Mouse (Mus musculus): ENCODE measurements around the gene Ccdc148. TPM values are rescaled to one million over a fixed set of nuclear protein-coding genes. Genes with fewer than 3 reads are reported as not detected.
A peak's percentile ranks its signal among the peaks of the same experiment; 100 is the strongest.

Ccdc148 gene
- polyA plus RNA-seq, 1 experiment: 0.14 TPM

DNA sequence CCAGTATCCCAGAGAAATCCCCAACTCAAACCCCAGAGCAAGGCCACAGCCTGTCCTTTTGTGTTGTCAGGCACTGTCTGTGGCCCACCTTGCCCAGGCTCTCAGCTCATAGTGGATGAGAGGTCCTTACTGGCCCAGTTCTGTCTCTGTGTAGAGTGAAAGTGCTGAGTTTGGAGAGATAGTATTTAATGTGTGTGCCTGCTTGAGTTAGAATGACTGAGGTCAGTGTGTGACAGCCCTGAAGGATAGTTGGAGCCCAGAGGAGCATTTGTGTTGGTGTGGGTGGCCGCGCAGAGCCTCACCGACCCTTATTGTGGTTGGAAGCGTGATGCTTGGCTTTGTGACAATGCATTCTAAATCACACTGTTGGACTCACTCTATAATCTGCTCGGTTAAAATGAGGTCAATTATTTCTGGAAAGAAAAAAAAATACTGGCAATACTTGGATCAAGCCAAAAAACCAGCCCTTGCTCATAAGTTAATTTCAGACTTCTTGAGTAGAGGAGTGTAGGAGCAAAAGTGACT is 29.2 kb upstream of the Ccdc148 start:
- Histone ChIP-seq H3K4me3 (ENCODE audit: low read depth, low read length) (no peak overlapping the region), H3K36me3 (ENCODE audit: control insufficient read depth, insufficient read depth, low read length) (no peaks in the 10 kb centered on the region), H3K4me1 (ENCODE audit: control insufficient read depth, insufficient read depth, insufficient read length, low read length) (peaks cover 3% of the 10 kb centered on the region), H3K27me3 (ENCODE audit: control insufficient read depth, insufficient read depth, low read length) (no peaks in the 10 kb centered on the region), H3K27ac (ENCODE audit: insufficient read depth, low read depth, low read length) (no peak overlapping the region)
- TF ChIP-seq POLR2A (IDR thresholded peaks at IDR 0.05; ENCODE audit: low read depth, low read length): no peak
- TF ChIP-seq CTCF (IDR thresholded peaks at IDR 0.05; ENCODE audit: extremely low read depth, insufficient read length, insufficient replicate concordance, low read depth, low read length): no peak
- 84% methylated on average over 5 of the region's 5 CpGs for whole genome bisulfite sequencing

GRCm38 (mm10) chr2:59188306-59188705 is 27.8 kb upstream of the Ccdc148 start:
- no peaks in the 10 kb centered on the region for H3K27me3 ChIP-seq (ENCODE audit: control insufficient read depth, insufficient read depth, low read length)
- peaks cover 8% of the 10 kb centered on the region for H3K4me1 ChIP-seq (ENCODE audit: control insufficient read depth, insufficient read depth, insufficient read length, low read length)
- H3K27ac ChIP-seq (ENCODE audit: insufficient read depth, low read depth, low read length): no peak overlapping the region
- H3K36me3 ChIP-seq (ENCODE audit: control insufficient read depth, insufficient read depth, low read length): no peaks in the 10 kb centered on the region
- TF ChIP-seq POLR2A (IDR thresholded peaks at IDR 0.05; ENCODE audit: low read depth, low read length) (no peak), CTCF (IDR thresholded peaks at IDR 0.05; ENCODE audit: extremely low read depth, insufficient read length, insufficient replicate concordance, low read depth, low read length) (no peak)
- no peak overlapping the region for H3K4me3 ChIP-seq (ENCODE audit: low read depth, low read length)
- 90% methylated on average over 8 of the region's 8 CpGs for WGBS

GRCm38 (mm10) chr2:59186966-59187365 is 26.5 kb upstream of the Ccdc148 start:
- 68% methylated on average over 6 of the region's 6 CpGs for WGBS
- H3K4me1 ChIP-seq (ENCODE audit: control insufficient read depth, insufficient read depth, insufficient read length, low read length): peaks cover 10% of the 10 kb centered on the region
- H3K4me3 ChIP-seq (ENCODE audit: low read depth, low read length): no peak overlapping the region
- TF ChIP-seq POLR2A (IDR thresholded peaks at IDR 0.05; ENCODE audit: low read depth, low read length) (no peak), CTCF (IDR thresholded peaks at IDR 0.05; ENCODE audit: extremely low read depth, insufficient read length, insufficient replicate concordance, low read depth, low read length) (no peak)
- H3K27me3 ChIP-seq (ENCODE audit: control insufficient read depth, insufficient read depth, low read length): no peaks in the 10 kb centered on the region
- peak overlapping the region; percentile 56 for H3K27ac ChIP-seq (ENCODE audit: insufficient read depth, low read depth, low read length)
- no peaks in the 10 kb centered on the region for H3K36me3 ChIP-seq (ENCODE audit: control insufficient read depth, insufficient read depth, low read length)

DNA sequence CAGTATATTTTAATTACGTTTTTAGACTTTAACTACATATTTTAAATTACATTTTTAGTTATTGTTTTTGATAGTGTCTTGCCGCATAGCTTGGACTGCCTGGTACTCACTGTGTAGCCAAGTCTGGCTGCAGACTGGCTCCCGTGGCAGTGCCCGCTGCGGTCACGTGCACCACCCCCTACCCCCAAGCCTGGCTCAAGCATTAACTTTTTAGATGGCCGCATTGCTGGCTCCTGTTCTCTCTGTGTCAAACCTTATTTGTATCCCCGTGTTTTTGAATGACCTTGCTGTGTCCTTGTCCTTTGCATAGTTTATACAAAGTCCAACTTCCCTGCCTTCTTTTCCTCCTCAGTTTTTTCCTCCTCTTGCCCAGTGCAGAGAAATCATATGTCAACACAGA is 25.6 kb upstream of the Ccdc148 start:
- Histone ChIP-seq H3K36me3 (ENCODE audit: control insufficient read depth, insufficient read depth, low read length) (no peaks in the 10 kb centered on the region), H3K27ac (ENCODE audit: insufficient read depth, low read depth, low read length) (no peak overlapping the region), H3K4me3 (ENCODE audit: low read depth, low read length) (no peak overlapping the region), H3K4me1 (ENCODE audit: control insufficient read depth, insufficient read depth, insufficient read length, low read length) (peaks cover 10% of the 10 kb centered on the region), H3K27me3 (ENCODE audit: control insufficient read depth, insufficient read depth, low read length) (no peaks in the 10 kb centered on the region)
- no peak for TF ChIP-seq CTCF (IDR thresholded peaks at IDR 0.05; ENCODE audit: extremely low read depth, insufficient read length, insufficient replicate concordance, low read depth, low read length)
- no peak for TF ChIP-seq POLR2A (IDR thresholded peaks at IDR 0.05; ENCODE audit: low read depth, low read length)
- 92% methylated on average over 8 of the region's 8 CpGs for WGBS

DNA sequence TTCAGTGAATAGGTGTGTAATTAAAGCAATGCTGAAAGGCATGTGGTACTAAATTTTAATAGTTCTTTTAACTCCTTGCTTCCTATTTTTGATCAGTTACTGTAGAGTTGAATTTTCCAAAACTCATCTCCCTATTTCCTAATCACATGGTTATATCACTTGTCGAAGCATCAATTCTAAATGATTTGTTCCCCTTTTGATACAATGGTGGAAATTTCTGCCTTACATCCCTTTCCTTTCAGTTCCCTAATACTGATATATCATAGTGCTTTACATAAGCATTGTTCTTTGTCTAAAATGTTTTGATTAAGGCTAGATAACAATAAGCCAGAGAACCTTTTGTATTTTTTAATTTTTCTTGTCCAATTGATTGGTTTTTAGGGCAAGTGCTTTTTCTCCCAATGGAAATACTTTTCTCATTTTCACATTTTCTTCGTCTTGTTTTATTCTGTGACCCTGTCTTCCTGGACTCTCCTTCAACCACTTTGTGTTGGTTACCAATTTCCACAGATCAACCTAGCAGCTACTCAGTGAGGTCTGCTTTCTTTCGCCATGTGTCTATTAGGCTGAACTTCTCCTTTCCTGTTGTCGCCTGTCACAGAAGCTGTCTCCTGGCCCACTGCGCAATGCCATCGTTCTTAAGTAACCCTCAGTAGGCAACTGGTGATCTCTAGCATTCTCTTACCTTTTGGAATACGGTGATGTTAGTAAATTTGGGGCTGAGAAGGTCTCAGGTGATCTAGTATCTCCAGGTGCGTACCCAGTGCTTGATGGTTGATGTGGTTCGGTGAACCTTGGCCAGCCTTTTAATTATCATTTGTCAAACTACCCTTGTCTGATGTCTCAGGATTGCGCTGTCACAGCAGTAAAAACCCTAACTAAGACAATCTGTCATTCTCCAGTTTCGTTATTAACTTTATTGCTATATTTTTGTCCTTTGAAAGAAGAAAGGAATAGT is 23.9 kb upstream of the Ccdc148 start:
- Histone ChIP-seq H3K4me3 (ENCODE audit: low read depth, low read length) (no peak overlapping the region), H3K27me3 (ENCODE audit: control insufficient read depth, insufficient read depth, low read length) (no peaks in the 10 kb centered on the region), H3K27ac (ENCODE audit: insufficient read depth, low read depth, low read length) (peak overlapping the region; percentile 38; the same call in 1 of the 2 replicates), H3K4me1 (ENCODE audit: control insufficient read depth, insufficient read depth, insufficient read length, low read length) (peaks cover 22% of the 10 kb centered on the region), H3K36me3 (ENCODE audit: control insufficient read depth, insufficient read depth, low read length) (no peaks in the 10 kb centered on the region)
- 77% methylated on average over 11 of the region's 11 CpGs for WGBS
- TF ChIP-seq POLR2A (IDR thresholded peaks at IDR 0.05; ENCODE audit: low read depth, low read length) (no peak), CTCF (IDR thresholded peaks at IDR 0.05; ENCODE audit: extremely low read depth, insufficient read length, insufficient replicate concordance, low read depth, low read length) (no peak)

DNA sequence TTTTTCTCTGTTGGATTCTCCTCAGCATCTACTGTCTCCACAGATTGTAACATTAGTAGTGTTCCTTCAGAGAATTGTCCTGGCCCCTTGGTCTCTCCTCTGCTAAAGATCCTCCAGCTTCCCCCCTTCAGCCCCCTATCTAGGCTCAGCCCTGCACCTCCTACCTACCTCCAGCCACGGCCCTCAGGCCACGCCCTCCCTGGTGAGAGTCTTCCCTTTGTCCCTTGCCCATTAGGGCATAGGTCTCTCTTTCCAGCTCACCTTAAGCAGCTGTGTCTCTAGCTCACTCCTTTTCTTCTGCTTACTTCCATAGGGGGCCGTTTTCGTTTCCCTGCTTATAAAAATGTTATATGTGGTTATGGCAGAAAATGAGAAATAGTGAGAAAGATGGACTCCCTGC is 23.1 kb upstream of the Ccdc148 start:
- H3K36me3 ChIP-seq (ENCODE audit: control insufficient read depth, insufficient read depth, low read length): no peaks in the 10 kb centered on the region
- no peak overlapping the region for H3K4me3 ChIP-seq (ENCODE audit: low read depth, low read length)
- WGBS: 33% methylated on average over 4 of the region's 4 CpGs
- no peak overlapping the region for H3K27ac ChIP-seq (ENCODE audit: insufficient read depth, low read depth, low read length)
- no peaks in the 10 kb centered on the region for H3K27me3 ChIP-seq (ENCODE audit: control insufficient read depth, insufficient read depth, low read length)
- peaks cover 26% of the 10 kb centered on the region for H3K4me1 ChIP-seq (ENCODE audit: control insufficient read depth, insufficient read depth, insufficient read length, low read length)
- TF ChIP-seq CTCF (IDR thresholded peaks at IDR 0.05; ENCODE audit: extremely low read depth, insufficient read length, insufficient replicate concordance, low read depth, low read length) (no peak), POLR2A (IDR thresholded peaks at IDR 0.05; ENCODE audit: low read depth, low read length) (no peak)

Data from small intestine, adult 2 months (tissue).